Mouse (Mus musculus) erythroblast, embryonic 14.5 days (primary cell): Measurements from ENCODE around the gene Pnmal1. TPM values are rescaled to one million over a fixed set of nuclear protein-coding genes. Genes with fewer than 3 reads are reported as not detected.

Experiments used
- H3K27me3 ChIP-seq: 2 replicates; pipeline ENCODE4 v1.6.1; 2012; ENCODE audit warnings: inconsistent platforms; ENCODE audit not compliant: control insufficient read depth
- H3K36me3 ChIP-seq: 2 replicates; pipeline ENCODE4 v1.6.1; 2012; ENCODE audit warnings: mild to moderate bottlenecking, inconsistent platforms; ENCODE audit not compliant: control insufficient read depth
- H3K4me1 ChIP-seq: 2 replicates; pipeline ENCODE4 v1.6.1; 2012; ENCODE audit warnings: inconsistent platforms; ENCODE audit not compliant: control insufficient read depth
- H3K4me3 ChIP-seq: replicated peaks from 2 replicates; pipeline ENCODE3; 2012; ENCODE audit warnings: moderate library complexity, mild to moderate bottlenecking, inconsistent platforms
- H3K9me3 ChIP-seq: 2 replicates; pipeline ENCODE4 v1.6.1; 2012; ENCODE audit warnings: low read length, inconsistent platforms, mixed read lengths; ENCODE audit not compliant: control insufficient read depth
- GATA1 ChIP-seq: IDR thresholded peaks from 2 replicates; pipeline ENCODE4 v1.6.1; 2012; ENCODE audit warnings: low read length, inconsistent platforms, mixed read lengths
- TAL1 ChIP-seq: IDR thresholded peaks from 3 replicates; pipeline ENCODE4 v1.6.1; 2012; ENCODE audit warnings: low read length, inconsistent platforms, mixed read lengths
- polyA plus RNA-seq: library from polyadenylated mRNA; stranded (reverse); fragments of >175 nt; gene quantifications from 2 replicates; pipeline ENCODE4 v1.2.3, GENCODE M21; 2012

Pnmal1 gene
- polyA plus RNA-seq, 1 experiment, result not detected

DNA sequence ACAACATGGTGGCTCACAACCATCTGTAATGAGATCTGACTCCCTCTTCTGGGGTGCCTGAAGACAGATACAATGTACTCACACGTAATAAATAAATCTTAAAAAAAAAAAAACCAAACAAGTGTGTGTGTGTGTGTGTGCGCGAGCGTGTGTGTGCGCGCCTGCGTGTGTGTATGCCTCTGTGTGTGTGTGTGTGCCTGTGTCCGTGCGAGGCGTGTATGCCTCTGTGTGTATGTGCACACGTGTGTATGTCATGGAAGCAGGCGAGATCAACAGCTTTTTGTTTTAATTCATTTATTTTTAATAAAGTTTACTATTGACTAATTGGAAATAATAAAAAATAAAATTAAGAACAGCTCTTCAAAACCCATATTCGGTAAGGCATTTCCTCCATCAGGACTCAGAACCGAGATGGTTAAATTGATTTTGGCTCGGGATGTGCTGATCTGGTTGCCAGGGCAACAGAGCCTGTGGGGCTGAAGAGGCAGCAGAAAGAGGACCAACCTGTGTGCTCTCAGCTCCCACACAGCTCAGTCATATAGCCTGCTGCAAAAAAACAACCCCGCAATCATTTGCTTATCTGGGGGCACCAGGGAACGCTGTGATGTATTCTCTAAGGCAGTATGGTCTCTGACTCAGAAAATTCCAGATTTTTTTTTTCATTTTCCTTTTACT lies 21.2 kb upstream of the Pnmal1 start:
- no peak overlapping the region for H3K4me3 ChIP-seq
- H3K27me3 ChIP-seq, result peaks cover 15% of the 10 kb centered on the region
- H3K9me3 ChIP-seq, result no peaks in the 10 kb centered on the region; the same call in 1 of the 2 replicates
- H3K36me3 ChIP-seq, result no peaks in the 10 kb centered on the region
- TF ChIP-seq TAL1 (no peak), GATA1 (no peak)
- no peaks in the 10 kb centered on the region for H3K4me1 ChIP-seq

GRCm38 (mm10) chr7:16940292-16940691 lies 19.2 kb upstream of the Pnmal1 start:
- H3K27me3 ChIP-seq, result peaks cover 35% of the 10 kb centered on the region
- no peaks in the 10 kb centered on the region for H3K36me3 ChIP-seq
- H3K4me3 ChIP-seq, result no peak overlapping the region
- no peaks in the 10 kb centered on the region; the same call in 1 of the 2 replicates for H3K9me3 ChIP-seq
- H3K4me1 ChIP-seq, result peaks cover 2% of the 10 kb centered on the region; the same call in 1 of the 2 replicates
- TF ChIP-seq TAL1, result no peak
- TF ChIP-seq GATA1, result no peak

DNA sequence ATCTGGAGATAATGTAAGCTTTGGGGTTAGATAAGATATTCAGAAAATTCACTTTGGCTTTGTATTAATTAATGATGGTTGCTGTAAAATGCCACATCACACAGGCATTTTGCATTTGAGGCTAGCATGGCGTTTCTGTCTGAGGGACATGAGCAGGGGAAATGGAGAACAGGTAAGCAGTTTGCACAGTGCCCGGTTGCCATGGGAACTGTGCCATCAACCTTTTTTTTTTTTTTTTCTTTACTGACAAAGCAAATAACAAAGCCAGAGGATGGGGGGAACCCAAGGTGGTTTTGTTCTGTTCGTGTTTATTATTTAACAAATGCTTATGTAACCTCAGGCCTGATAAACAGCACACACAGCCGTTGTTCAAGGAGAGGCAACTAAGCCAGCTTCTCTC lies 16.6 kb upstream of the Pnmal1 start:
- H3K36me3 ChIP-seq, result no peaks in the 10 kb centered on the region
- peaks cover 59% of the 10 kb centered on the region for H3K27me3 ChIP-seq
- H3K4me1 ChIP-seq, result peaks cover 2% of the 10 kb centered on the region; the same call in 1 of the 2 replicates
- no peak overlapping the region for H3K4me3 ChIP-seq
- H3K9me3 ChIP-seq, result no peaks in the 10 kb centered on the region; the same call in 1 of the 2 replicates
- no peak for TF ChIP-seq GATA1
- TF ChIP-seq TAL1, result no peak

GRCm38 (mm10) chr7:16944061-16944807 lies 15.2 kb upstream of the Pnmal1 start, which contains the start of gene Pnmal2:
Gene Pnmal2, plus strand, starts transcription at chr7:16944682.
- no peaks in the 10 kb centered on the region for H3K36me3 ChIP-seq
- peak within 1 kb of the TSS; percentile 35 for H3K4me3 ChIP-seq
- H3K9me3 ChIP-seq, result no peaks in the 10 kb centered on the region; the same call in 1 of the 2 replicates
- peaks cover 2% of the 10 kb centered on the region; the same call in 1 of the 2 replicates for H3K4me1 ChIP-seq
- H3K27me3 ChIP-seq, result peaks cover 72% of the 10 kb centered on the region
- TF ChIP-seq TAL1 (no peak), GATA1 (no peak)

- Histone ChIP-seq H3K9me3 (no peaks in the 10 kb centered on the region; the same call in 1 of the 2 replicates), H3K27me3 (peaks cover 77% of the 10 kb centered on the region), H3K36me3 (no peaks in the 10 kb centered on the region), H3K4me3 (peak overlapping the region; percentile 35), H3K4me1 (peaks cover 3% of the 10 kb centered on the region)
- no peak for TF ChIP-seq GATA1
- TF ChIP-seq TAL1, result no peak
These were observed 14.6 kb upstream of the Pnmal1 start for GRCm38 (mm10) chr7:16944808-16945315.

- Histone ChIP-seq H3K9me3 (no peaks in the 10 kb centered on the region; the same call in 1 of the 2 replicates), H3K4me3 (no peak overlapping the region), H3K27me3 (peaks cover 80% of the 10 kb centered on the region), H3K36me3 (no peaks in the 10 kb centered on the region), H3K4me1 (peaks cover 8% of the 10 kb centered on the region)
- TF ChIP-seq GATA1 (no peak), TAL1 (no peak)
These were observed 14.1 kb upstream of the Pnmal1 start for GRCm38 (mm10) chr7:16945419-16945818.

GRCm38 (mm10) chr7:16946441-16947348 lies 12.8 kb upstream of the Pnmal1 start:
- H3K36me3 ChIP-seq, result no peaks in the 10 kb centered on the region
- no peaks in the 10 kb centered on the region; the same call in 1 of the 2 replicates for H3K9me3 ChIP-seq
- no peak for TF ChIP-seq TAL1
- no peak for TF ChIP-seq GATA1
- peaks cover 10% of the 10 kb centered on the region for H3K4me1 ChIP-seq
- H3K27me3 ChIP-seq, result peaks cover 79% of the 10 kb centered on the region
- no peak overlapping the region for H3K4me3 ChIP-seq

DNA sequence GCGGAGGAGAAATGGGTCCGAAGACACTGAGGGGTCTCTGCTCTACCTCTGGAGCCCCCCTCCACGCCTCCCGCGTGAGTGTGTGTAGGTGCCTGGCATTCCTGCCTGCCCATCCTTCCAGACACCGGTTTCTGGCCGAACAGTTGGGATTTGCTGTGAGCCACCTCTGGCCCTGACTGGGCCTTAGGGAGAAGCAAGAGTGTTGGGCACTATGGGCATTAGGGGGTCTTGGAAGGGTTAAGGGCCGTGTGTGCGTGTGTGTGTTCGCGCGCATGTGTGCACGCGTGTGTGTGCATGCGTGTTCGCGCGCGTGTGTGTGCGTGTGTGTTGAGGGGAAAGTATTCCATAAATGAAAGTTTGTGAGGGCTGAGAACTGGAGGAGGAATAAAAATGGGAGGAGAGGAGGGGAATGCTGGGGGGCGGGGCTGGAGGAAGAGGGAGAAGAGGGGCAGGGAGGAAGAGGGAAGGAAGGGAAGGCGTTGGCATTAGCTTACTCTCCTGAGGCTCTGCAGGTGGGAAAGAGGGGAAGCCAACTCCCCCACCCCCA lies 12.1 kb upstream of the Pnmal1 start:
- H3K4me3 ChIP-seq, result no peak overlapping the region

More for the DNA sequence above, 12.1 kb upstream of the Pnmal1 start:
- Histone ChIP-seq H3K9me3 (no peaks in the 10 kb centered on the region; the same call in 1 of the 2 replicates), H3K4me1 (peaks cover 10% of the 10 kb centered on the region), H3K36me3 (no peaks in the 10 kb centered on the region), H3K27me3 (peaks cover 79% of the 10 kb centered on the region)
- TF ChIP-seq TAL1, result no peak
- no peak for TF ChIP-seq GATA1
